Mouse (Mus musculus) kidney, adult 2 months (tissue): ENCODE measurements around the gene Abhd14a. TPM values are rescaled to one million over a fixed set of nuclear protein-coding genes. Genes with fewer than 3 reads are reported as not detected.

Experiments used
- DNase-seq: peaks from one replicate; pipeline ENCODE4 v3.0.0; 2021
- H3K27ac ChIP-seq: fragments of 200-500 bp; 2 replicates; pipeline ENCODE4 v1.5.1; 2012; ENCODE audit warnings: low read depth, low read length, control low read depth, inconsistent platforms; ENCODE audit not compliant: insufficient read depth
- H3K27me3 ChIP-seq: fragments of 200-500 bp; replicated peaks from 2 replicates; pipeline ENCODE4 v1.6.1; 2012; ENCODE audit warnings: mild to moderate bottlenecking, moderate library complexity, low read length, inconsistent platforms; ENCODE audit not compliant: control insufficient read depth, insufficient read depth
- H3K36me3 ChIP-seq: fragments of 200-500 bp; 2 replicates; pipeline ENCODE4 v1.6.1; 2012; ENCODE audit warnings: mild to moderate bottlenecking, moderate library complexity, low read length, inconsistent platforms; ENCODE audit not compliant: control insufficient read depth, insufficient read depth
- H3K4me1 ChIP-seq: fragments of 200-500 bp; 2 replicates; pipeline ENCODE4 v1.6.1; 2011; ENCODE audit warnings: low read length; ENCODE audit not compliant: control insufficient read depth, insufficient read depth
- H3K4me3 ChIP-seq: fragments of 200-500 bp; 2 replicates; pipeline ENCODE4 v1.5.1; 2011; ENCODE audit warnings: mild to moderate bottlenecking, low read depth, low read length, control low read depth; ENCODE audit not compliant: insufficient read depth
- CTCF ChIP-seq: fragments of 200-500 bp; conservative IDR thresholded peaks from 2 replicates; pipeline ENCODE4 v1.5.1; 2011; ENCODE audit warnings: low read depth, mild to moderate bottlenecking, control low read depth, low read length, moderate library complexity, mixed read lengths; ENCODE audit not compliant: insufficient read depth, insufficient read length
- POLR2A ChIP-seq: fragments of 200-500 bp; IDR thresholded peaks from one replicate; pipeline ENCODE4 v1.6.1; 2011; ENCODE audit warnings: low read depth, low read length, control low read depth
- whole genome bisulfite sequencing: fragments of 180-500 bp; shearing (Covaris S2); methylation state at CpG from one replicate; pipeline ENCODE4 v1.1.7; 2018; 5-methylcytosine and 5-hydroxymethylcytosine counted together
- polyA plus RNA-seq: library from polyadenylated mRNA; depleted of rRNA; stranded (reverse); fragments of >200 nt; gene quantifications from 2 replicates; pipeline ENCODE4 v1.2.3, GENCODE M21; 2012

Gene Abhd14a
- polyA plus RNA-seq, 1 experiment = 137 TPM

DNA sequence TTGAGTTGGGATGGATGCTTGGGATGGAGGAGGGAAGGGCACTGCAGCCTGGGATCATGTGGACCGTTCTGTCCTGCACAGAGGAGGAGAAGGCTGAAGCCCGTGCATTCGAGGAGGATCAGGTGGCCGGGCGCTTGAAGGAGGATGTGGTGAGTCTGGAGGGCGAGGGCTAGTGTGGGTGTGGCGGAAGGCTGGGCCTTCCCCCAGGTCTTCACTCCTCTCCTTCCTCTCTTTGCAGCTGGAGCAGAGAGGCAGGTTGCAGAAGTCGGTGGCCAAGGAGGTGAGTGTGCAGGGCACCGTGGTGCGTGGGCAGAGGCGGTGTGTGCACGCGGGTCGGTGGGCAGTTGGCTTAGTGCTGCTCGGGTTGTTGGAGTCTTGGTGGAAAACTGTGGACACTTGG lies 33.6 kb upstream of the Abhd14a start:
- DNase-seq = no peak
- Histone ChIP-seq H3K27ac (no peak overlapping the region), H3K36me3 (peaks cover 2% of the 10 kb centered on the region), H3K4me3 (no peak overlapping the region), H3K4me1 (peaks cover 5% of the 10 kb centered on the region; the same call in 1 of the 2 replicates), H3K27me3 (no peaks in the 10 kb centered on the region)
- 71% methylated on average over 15 of the region's 15 CpGs for WGBS
- TF ChIP-seq POLR2A (no peak), CTCF (no peak)

DNA sequence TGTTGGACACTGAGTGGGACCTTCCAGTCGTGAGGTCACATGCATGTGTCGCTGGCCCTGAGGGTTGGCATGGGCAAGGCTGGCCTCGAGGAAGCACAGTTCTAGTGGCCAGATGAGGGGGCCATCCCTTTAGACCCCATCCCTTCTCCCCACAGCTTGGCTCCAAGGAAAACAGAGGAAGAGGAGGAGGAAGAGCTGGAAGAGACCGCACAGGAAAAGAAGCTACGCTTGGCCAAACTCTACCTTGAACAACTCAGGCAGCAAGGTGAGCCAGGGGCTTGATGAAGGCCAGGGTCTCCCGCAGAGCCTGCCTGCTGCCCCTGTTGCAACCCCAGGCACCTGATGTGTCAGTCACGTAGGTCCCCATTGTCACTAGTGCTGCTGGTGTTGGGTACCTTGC lies 33.1 kb upstream of the Abhd14a start:
- Histone ChIP-seq H3K27ac (no peak overlapping the region), H3K4me3 (no peak overlapping the region), H3K27me3 (no peaks in the 10 kb centered on the region), H3K36me3 (peaks cover 2% of the 10 kb centered on the region), H3K4me1 (peaks cover 10% of the 10 kb centered on the region)
- DNase-seq = no peak
- 91% methylated on average over 7 of the region's 7 CpGs for WGBS
- TF ChIP-seq POLR2A (no peak), CTCF (no peak)

GRCm38 (mm10) chr9:106478101-106478500 lies 30.6 kb upstream of the Abhd14a start:
- no peak for TF ChIP-seq POLR2A
- TF ChIP-seq CTCF = no peak
- Histone ChIP-seq H3K27me3 (no peaks in the 10 kb centered on the region), H3K36me3 (no peaks in the 10 kb centered on the region; the same call in 1 of the 2 replicates), H3K4me3 (peak overlapping the region; percentile 54), H3K4me1 (peaks cover 18% of the 10 kb centered on the region), H3K27ac (no peak overlapping the region)
- DNase-seq = no peak
- 70% methylated on average over 9 of the region's 9 CpGs for WGBS

DNA sequence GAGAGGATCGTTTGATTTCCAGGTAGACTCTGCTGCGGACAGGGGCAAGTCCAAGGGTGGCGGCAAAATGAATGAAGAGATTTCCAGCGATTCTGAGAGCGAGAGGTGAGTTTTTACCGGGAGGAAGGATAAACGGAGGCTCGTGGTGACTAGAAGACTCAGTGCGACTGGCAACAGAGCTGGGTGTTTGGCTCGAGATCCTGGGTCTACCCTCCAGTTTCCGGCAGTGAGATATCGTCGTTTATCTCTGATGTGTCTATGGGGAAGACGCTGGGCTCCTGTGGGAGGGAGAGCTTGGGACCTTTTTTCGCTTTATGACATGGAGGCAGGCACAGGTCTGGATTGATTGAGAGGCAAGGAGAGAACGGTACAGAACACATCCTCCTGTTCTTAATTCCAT lies 30.2 kb upstream of the Abhd14a start:
- WGBS = 1% methylated on average over 16 of the region's 16 CpGs
- H3K27ac ChIP-seq = no peak overlapping the region
- H3K4me1 ChIP-seq = peaks cover 18% of the 10 kb centered on the region
- H3K27me3 ChIP-seq = no peaks in the 10 kb centered on the region
- peak overlapping the region; percentile 54 for H3K4me3 ChIP-seq
- no peak for DNase-seq
- TF ChIP-seq POLR2A (no peak), CTCF (no peak)
- no peaks in the 10 kb centered on the region for H3K36me3 ChIP-seq

GRCm38 (mm10) chr9:106476924-106477484 lies 29.5 kb upstream of the Abhd14a start, which contains the start of gene Parp3:
TSS of gene Parp3 (minus strand) at chr9:106476949.
- Histone ChIP-seq H3K27ac (peak within 1 kb of the TSS; percentile 81), H3K27me3 (no peaks in the 10 kb centered on the region), H3K36me3 (no peaks in the 10 kb centered on the region), H3K4me3 (peak within 1 kb of the TSS; percentile 54), H3K4me1 (peaks cover 18% of the 10 kb centered on the region)
- WGBS = under 1% methylated on average over 41 of the region's 41 CpGs
- TF ChIP-seq CTCF (peak; percentile 96), POLR2A (no peak)
- DNase-seq = peak; percentile 100

DNA sequence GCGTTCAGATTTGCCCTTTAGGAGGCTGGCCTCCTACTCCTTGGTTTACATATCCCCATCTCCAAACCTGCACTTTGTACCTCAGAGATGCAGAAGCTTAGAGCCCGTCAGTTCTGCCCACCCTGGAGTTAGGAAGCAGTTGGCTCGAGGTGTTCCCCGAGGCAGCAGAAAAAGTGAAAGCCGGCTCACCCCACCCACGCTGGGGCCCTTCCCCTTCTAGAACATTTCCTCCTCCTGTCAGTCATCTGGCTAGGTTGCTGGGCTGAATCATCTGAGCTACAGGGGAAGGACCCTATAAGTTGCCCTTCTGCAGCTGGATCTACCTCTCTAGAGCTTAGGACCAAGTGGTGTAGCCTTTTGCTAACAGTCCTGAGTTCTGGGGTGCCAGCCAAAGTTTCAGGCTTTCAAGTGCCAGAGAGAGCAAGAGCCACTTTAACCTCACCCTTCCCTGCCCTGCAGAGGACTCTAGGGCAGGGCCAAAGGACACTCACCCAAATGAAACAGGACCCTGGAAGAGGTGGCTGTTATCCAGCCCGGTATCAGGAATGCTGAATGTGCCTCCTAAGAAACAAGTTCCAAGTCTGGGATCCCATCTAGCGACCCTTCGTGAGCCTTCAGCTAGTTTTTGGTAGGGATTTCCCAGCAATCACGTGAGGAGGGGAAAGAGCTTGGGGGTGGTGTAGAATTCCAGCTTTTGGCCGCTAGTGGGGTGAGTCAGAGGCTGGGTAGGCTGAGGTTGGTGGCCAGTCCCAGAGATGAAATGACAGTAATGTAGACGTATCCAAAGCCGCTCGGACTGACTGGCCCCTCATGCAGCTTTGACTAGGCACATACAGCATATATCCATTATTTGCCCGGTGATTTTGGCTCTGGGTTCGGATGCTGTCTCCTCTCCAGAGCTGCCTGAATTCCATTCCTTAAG lies 28.8 kb upstream of the Abhd14a start:
- TF ChIP-seq CTCF = no peak
- no peak for TF ChIP-seq POLR2A
- H3K4me3 ChIP-seq = peak overlapping the region; percentile 40
- H3K27me3 ChIP-seq = no peaks in the 10 kb centered on the region
- H3K36me3 ChIP-seq = no peaks in the 10 kb centered on the region
- peak overlapping the region; percentile 81 for H3K27ac ChIP-seq
- WGBS = 6% methylated on average over 16 of the region's 16 CpGs
- DNase-seq = peak; percentile 87
- H3K4me1 ChIP-seq = peaks cover 18% of the 10 kb centered on the region

DNA sequence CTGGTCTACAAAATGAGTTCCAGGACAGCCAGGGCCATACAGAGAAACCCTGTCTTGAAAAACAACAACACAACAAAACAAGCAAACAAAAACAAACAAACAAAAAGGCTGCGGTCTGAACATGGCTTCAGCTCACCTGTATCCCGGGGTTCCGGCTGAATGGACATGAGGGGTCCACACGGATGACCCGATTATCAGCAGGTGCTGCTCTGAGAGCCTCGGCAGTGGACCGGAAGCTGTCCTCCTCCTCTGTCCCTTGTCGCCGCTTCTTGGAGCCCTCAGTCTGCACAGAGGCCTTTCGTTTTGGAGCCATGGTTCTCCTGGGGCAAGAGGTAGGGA lies 28.2 kb upstream of the Abhd14a start, which contains the start of gene Rrp9:
Gene Rrp9 (plus strand): TSS at position 301 of the 339 bp plus-strand sequence.
- Histone ChIP-seq H3K36me3 (no peaks in the 10 kb centered on the region), H3K27me3 (no peaks in the 10 kb centered on the region), H3K4me1 (peaks cover 18% of the 10 kb centered on the region), H3K27ac (peak within 1 kb of the TSS; percentile 81), H3K4me3 (peak within 1 kb of the TSS; percentile 40)
- 64% methylated on average over 10 of the region's 10 CpGs for WGBS
- TF ChIP-seq CTCF = no peak
- TF ChIP-seq POLR2A = no peak
- DNase-seq = no peak
